Mouse (Mus musculus) neural tube, embryonic 10.5 days (tissue): Measurements from ENCODE around the gene Zfp750.
A peak's percentile ranks its signal among the peaks of the same experiment; 100 is the strongest.

ENCODE experiments used
- DNase-seq: peaks from one replicate; pipeline ENCODE4 v3.0.0-alpha.2; 2017; ENCODE audit warnings: low spot score; ENCODE audit errors: extremely low spot score

The Zfp750 gene

DNA sequence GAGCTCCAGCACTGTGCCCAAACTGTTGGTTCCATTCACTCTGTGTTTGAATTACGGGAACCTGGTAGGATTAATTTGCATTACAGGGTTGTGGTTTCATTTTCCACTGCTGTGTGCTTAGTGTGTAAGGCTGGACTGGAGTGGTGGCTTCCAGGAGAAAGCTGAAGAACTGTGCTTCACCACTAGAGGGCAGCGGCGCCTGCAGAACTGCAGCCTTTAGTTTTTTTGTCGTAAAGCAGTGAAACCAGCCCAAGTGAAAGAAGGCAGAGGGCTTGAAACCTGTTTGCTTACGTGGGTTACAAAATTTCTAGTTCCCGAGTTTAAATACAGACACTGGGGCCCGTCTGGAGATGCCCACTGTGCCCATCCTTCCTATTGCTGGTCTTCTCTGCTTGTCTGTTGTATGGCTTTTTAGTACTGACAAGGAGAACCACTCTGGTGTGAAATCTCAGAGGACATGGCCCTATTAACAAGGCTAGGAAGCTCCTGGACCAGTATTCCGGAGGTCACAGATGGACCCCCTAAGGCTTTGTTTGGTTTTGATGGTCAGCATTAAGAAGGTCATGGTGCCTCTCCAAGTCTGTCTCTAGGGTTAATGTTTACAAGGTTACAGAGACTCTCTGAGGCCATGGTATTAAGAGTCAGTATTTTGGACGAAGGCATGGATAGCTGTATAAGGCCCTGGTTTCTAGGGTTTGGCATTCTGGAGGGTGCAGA is 43.3 kb downstream of the Zfp750 start:
- DNase-seq, result peak; percentile 73

DNA sequence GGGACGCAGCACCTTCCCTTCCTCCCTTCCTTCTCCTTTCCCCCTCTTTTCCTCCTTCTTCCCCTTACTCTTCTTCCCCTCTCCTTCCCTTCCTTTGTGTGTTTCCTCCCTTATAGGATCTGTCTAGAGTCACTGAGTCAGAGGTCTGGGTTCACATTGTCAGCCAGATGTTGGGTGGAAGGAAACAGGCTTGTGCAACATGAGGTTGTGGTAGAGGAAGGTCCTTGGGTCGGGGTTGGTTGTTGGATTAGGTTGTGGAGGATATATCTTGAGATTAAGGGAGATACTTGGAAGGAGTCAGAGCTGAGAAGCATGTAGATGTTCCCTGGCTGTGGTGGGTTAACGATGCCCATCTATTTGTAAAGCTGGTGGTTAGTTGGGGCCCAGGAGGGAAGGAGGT is 44.3 kb downstream of the Zfp750 start:
- no peak for DNase-seq

DNA sequence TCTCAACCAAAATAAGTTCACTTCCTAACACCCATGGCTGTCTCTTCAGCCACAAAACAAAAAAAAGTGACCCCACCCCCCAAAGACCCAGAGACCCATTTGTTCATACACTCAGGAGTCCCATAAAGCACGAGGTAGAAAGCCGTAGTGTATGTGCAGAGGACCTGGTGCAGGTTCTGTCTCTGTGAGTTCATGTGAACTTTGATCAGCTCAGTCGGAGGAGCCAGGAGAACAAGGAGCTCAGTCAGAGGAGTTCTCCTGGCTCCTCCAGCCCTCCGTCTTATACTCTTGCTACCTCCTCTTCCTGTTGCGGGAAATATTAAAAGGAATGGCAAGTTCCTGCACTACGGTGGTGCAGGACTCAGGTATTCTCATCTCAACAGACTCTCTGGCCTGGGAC is 51.7 kb downstream of the Zfp750 start:
- no peak for DNase-seq
